Mouse (Mus musculus) hematopoietic stem cell, adult 5-6 weeks (primary cell): ENCODE measurements around the gene Rgs17. TPM values are rescaled to one million over a fixed set of nuclear protein-coding genes. Genes with fewer than 3 reads are reported as not detected.

Experiments
- ATAC-seq, 2 experiments: fragments of 125-278 bp in 1 of 2; replicated peaks in 1 of 2; 2 replicates each; pipeline ENCODE4 v1.8.0; 2016 to 2017; ENCODE audit warnings: inconsistent platforms in 2 of 2, mild to moderate bottlenecking in 2 of 2, moderate number of reproducible peaks in 2 of 2, low read depth in 1 of 2, moderate TSS enrichment in 1 of 2; ENCODE audit not compliant: low FRiP score in 2 of 2, poor library complexity in 2 of 2, severe bottlenecking in 2 of 2, insufficient read depth in 1 of 2, low TSS enrichment in 1 of 2
- total RNA-seq: library from RNA; stranded (forward); fragments of 172-1452, 232-1000 nt; gene quantifications from 2 replicates; pipeline ENCODE4 v1.2.3, GENCODE M21; 2017

The Rgs17 gene
- total RNA-seq, 1 experiment from 2014 or later, result not detected

DNA sequence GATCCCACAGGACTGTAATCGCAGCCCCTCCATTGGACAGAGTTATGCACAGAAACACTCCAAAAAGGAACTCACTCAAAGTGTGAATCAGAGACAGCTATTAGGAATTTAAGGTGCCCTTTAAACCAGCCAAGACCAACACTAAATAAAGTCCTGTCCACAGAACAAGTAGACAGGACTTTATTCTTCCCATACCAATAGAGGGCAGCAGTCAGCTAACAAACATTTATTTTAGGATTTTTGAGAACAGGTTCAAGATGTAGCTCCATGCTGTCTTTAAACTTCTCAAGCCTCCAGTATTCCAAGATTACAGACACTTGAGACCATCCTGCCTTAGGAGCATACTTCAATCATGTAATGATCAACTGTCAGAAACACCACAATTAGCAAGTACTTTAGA, 121.7 kb downstream of the Rgs17 start:
- ATAC-seq, result no peak

DNA sequence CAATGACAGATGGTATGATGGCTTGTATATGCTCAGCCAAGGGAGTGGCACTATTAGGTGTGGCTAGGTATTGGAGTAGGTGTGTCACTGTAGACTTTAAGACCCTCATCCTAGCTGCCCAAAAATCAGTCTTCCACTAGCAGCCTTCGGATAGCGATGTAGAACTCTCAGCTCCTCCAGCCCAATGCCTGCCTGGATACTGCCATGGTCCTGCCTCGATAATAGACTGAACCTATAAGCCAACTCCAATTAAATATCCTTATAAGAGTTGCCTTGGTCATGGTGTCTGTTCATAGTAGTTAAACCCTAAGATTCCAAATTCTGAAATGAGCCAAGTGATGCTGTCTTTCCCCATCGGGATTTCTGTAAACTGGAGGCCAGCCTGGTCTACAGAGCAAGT, 124.1 kb downstream of the Rgs17 start:
- ATAC-seq, result no peak

DNA sequence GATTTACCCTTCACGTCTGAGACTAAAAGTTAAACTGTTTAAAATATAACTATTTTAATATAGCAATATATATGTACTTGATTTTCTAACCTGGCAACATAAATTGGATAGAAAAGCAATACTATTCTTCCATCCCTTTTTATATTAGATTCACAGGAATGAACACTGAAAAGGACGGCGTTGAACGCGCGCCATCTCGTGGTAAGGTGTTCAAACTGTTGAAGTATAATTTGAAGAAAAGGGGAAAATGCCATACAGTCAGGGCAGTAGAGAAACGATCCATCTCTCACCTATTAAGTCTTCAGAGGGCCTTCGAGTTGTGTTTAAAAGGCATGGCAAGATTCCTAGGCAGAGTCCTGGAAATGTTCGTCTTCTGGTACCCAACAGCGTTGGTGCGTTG, 131.5 kb downstream of the Rgs17 start:
- peak in 1 of 2 experiments; percentile 39; a peak in 1 of 4 replicates for ATAC-seq

DNA sequence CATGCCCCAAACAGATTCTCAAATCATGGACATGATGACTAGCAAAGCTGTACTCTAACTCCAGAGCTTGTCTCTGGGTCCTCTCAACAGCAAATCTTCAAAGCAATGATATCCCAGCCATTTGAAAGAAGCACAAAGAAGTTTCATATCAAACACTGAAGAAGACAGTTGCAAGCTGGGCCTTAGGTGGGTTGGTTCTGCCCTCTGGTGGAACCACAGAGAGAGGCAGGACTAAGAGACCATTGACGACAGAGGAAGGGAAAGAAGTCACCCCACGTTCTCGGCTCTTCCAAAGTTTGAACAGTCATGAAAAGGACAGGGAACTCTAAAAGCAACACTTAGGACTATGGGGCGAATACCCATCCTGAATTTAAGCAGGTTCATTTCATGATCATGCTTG, 135.3 kb downstream of the Rgs17 start:
- ATAC-seq, result peak; percentile 82 to 93

Other genes starting within 250 kb of the Rgs17 start
- gene Fbxo5, start 116.8 kb downstream of the Rgs17 start, total RNA-seq, result 36.9 and 37.1 TPM in 2 replicates
- 33.5 and 41.7 TPM in 2 replicates for gene Mtrf1l, start 98.5 kb downstream of the Rgs17 start, total RNA-seq